Mouse (Mus musculus) mature B cell (primary cell): ENCODE data around the gene Cnot10.

ENCODE experiments used
- in situ Hi-C: fragments of 300-500 bp; cut with MboI; formaldehyde crosslinking; loops from 2 replicates; pipeline ENCODE4 v1.14.3; 2019

The Cnot10 gene

DNA sequence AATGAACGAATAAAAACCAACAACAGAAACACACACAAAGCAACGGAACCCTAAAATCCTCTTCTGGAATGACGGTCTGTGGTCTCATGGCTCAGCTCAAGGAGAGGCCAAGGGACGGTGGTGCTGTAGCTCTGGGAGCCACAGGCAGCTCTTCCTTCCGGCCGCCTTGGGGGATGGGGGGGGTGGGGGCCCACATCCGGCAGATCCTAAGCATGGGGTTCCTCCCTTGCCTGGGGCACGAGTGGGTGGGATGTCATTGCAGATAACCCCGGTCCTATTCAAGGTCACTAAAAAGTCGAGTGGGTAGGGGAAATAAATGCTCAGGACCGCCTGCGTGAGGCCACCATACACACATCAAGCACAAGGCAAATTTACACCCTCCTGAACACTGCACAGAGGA lies 93.2 kb downstream of the Cnot10 start:
- in situ Hi-C loops = no loop called here

DNA sequence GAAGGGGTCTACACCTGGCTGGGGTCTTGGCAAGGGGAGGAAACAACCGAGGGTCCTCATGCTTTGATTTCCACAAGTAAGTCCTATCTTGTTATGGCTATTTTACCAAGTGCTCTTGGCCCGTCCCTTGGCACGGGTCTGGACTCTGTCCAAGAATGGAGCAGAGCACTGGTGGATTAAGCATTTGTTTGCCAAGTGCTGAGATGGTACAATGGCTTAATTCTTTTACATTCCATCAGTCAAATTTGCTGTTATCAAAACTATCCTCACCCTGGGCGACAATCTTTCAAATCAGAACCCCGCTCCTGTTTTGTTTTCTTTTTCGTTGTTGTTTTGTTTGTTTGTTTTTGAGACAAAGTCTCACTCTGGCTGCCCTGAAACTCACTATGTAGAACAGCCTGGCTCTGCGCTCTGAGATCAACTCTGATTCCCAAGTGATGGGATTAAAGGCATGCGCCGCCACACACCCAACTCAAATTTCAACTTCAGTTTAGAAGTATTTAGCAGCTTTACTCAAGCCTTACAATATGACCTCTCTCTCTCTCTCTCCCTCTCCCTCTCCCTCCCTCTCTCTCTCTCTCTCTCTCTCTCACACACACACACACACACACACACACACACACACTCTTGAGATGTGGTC lies 95.1 kb downstream of the Cnot10 start:
- in situ Hi-C loops = no loop called here

DNA sequence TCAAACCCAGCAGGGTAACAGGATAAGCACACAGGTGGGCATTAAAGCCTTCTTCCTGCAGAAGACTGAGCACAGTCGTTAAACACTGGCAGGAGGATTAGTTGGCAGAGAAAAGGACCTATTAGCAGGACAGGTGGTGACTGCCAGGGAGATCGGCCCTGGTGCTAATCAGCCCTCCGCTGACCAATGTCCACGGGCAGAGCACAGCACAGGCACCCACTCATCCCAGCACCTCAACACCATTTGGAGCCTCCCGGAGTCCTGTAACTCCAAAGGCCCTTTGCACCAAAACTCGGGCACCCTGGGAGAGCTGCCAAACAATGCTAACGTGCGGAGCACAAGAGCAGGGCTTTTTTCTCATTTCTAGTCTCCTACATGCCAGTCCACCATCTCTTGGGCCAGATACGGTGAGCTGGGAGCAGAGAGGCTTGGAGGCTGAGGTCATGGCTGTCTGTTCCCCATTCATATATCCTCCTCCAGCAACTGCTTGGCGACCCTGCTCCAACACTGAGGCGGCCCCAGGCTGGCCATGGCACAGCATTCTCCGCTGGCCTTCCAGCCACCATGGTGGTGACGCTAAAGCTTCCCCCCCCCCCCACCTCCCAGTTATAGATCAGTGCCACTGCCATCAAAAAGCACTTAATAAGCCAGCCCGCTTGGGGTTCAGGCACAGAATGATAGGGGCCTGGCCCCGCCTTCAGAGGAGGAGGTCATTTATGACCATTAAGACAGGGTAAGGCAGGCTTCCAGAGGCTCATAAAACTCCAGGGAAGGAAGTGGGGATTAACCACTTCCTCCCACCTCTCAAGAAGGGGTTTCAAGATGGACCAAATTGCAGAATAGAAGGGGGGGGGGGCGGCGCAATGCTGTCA lies 95.9 kb downstream of the Cnot10 start:
- in situ Hi-C loops = no loop called here

DNA sequence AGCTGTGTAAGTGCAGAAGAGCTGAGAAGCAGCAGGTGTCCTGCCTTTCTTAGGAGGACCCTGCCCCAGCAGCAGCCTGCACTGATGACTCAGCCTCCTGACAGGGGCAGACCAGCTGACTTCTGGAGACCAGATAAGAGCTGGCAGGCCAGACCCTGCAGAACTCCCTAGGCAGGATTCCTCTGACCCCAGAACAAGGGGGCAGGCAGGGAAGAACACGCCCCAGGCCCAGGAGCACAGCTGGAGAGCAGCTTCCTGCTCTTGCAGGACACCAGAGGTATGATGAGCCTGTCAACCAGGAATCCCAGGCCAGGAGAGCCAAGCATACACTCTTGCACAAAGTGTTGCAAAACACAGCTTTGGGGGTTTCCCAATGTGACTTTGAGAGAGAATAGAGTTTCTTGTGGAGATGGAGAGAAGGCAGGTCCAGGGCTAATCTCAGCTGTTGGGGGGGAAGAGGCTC lies 98.7 kb downstream of the Cnot10 start:
- in situ Hi-C loops = no loop called here

DNA sequence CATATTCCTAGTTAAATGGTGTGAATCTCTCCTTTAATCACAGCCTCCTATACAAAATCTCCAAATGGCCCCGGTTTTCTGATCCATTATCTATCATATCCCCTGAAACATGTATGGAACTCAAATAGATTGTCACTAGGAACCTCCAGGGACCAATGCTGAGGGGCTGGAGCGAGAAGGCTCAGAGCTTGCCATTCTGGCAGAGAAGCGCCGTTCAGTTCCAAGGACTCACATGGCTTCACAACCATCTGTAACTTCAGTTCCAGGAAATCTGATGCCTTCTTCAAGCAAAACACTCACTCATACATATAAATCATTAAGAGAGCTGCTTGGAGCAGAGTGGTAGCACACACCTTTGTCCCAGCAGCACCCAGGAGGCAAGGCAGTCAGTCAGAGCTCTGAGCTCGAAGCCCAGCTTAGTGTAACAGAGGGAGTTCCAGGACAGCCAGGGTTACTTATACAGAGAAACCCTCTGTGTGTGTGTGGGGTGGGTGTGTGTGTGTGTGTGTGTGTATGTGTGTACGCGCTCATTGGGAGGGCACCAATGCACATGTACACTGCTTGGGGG lies 100.9 kb downstream of the Cnot10 start:
- in situ Hi-C loops = no loop called here

DNA sequence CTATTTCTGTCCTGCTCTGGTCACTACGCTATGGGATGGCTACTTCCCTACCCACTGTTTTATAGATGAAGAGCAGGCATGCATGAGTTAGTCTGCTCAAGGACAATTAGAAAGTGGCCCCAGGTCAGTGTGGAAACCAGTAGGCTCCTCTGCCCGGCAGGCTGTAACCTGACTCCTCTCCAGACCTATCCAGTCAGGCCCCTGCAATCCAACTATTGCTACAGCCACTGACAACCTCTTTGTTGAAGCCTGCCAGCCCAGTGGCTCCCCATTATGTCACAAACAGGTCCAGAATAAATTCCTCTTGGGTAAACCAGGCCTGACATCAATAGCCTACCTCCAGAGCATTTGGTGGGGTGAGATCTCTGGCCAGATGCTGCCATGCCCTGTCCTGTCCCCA lies 103.4 kb downstream of the Cnot10 start:
- in situ Hi-C loops = no loop called here
